Mouse (Mus musculus): ENCODE data around the gene Glrx5. TPM values are rescaled to one million over a fixed set of nuclear protein-coding genes. Genes with fewer than 3 reads are reported as not detected.

Gene Glrx5
- total and polyA plus RNA-seq, 3 experiments = 108 to 291 TPM; not detected in 1

- peaks cover 0 to 25% of the 10 kb centered on the region in 2 experiments; a peak in 2 of 4 replicates for H3K36me3 ChIP-seq (ENCODE audit: control insufficient read depth in 1 of 2, insufficient read depth in 2 of 2, low read length in 2 of 2)
- no peaks in the 10 kb centered on the region for H3K9me3 ChIP-seq (replicated peaks; ENCODE audit: insufficient read depth, low read length)
- peaks cover 14% of the 10 kb centered on the region; the same call in 1 of the 2 replicates for H3K79me2 ChIP-seq (ENCODE audit: control insufficient read depth, insufficient read depth, low read length, poor library complexity)
- H3K9ac ChIP-seq (ENCODE audit: control insufficient read depth, low read depth, low read length, poor library complexity, severe bottlenecking) = no peak overlapping the region
- H3K4me3 ChIP-seq (ENCODE audit: control insufficient read depth in 1 of 2, insufficient read depth in 1 of 2, low read depth in 2 of 2, low read length in 2 of 2) = no peak overlapping the region
- H3K27ac ChIP-seq (ENCODE audit: control insufficient read depth, low read depth, low read length) = peak overlapping the region; percentile 4; the same call in 1 of the 2 replicates
- DNase-seq (ENCODE audit: low read depth, low spot score) = no peak
- TF ChIP-seq CHD1 (IDR thresholded peaks at IDR 0.05; ENCODE audit: low read depth, low read length) (no peak), SIN3A (IDR thresholded peaks at IDR 0.05; ENCODE audit: low read length) (0 out of 2 replicates have a peak, but pooled peaks have one; percentile 2), CTCF (IDR thresholded peaks at IDR 0.05 in 2 of 3, conservative IDR thresholded peaks at IDR 0.05 in 1 of 3; ENCODE audit: control insufficient read depth in 1 of 3, insufficient read depth in 1 of 3, low read depth in 2 of 3, low read length in 3 of 3, poor library complexity in 1 of 3, severe bottlenecking in 1 of 3) (no peak), TCF12 (IDR thresholded peaks at IDR 0.05; ENCODE audit: low read depth, low read length) (no peak), USF2 (IDR thresholded peaks at IDR 0.05; ENCODE audit: borderline replicate concordance in 1 of 2, insufficient read depth in 1 of 2, low read depth in 1 of 2, low read length in 2 of 2) (no peak), GATA1 (IDR thresholded peaks at IDR 0.05; ENCODE audit: low read depth, low read length) (peak; percentile 44; the same call in 1 of the 2 replicates), USF1 (IDR thresholded peaks at IDR 0.05; ENCODE audit: low read depth, low read length) (no peak), EP300 (IDR thresholded peaks at IDR 0.05; ENCODE audit: low read depth in 1 of 2, low read length in 2 of 2) (peak in 1 of 2 experiments; percentile 47; a peak in 2 of 4 replicates)
- H3K27me3 ChIP-seq (ENCODE audit: control insufficient read depth in 1 of 2, insufficient read depth in 2 of 2, low read length in 2 of 2) = no peaks in the 10 kb centered on the region
- peaks cover 9 to 37% of the 10 kb centered on the region in 2 experiments for H3K4me1 ChIP-seq (ENCODE audit: control insufficient read depth in 1 of 2, insufficient read depth in 2 of 2, low read length in 2 of 2)
Measured at GRCm38 (mm10) chr12:105002340-105003132, 30.0 kb upstream of the Glrx5 start.

- peaks cover 0 to 26% of the 10 kb centered on the region in 2 experiments; a peak in 2 of 4 replicates for H3K36me3 ChIP-seq (ENCODE audit: control insufficient read depth in 1 of 2, insufficient read depth in 2 of 2, low read length in 2 of 2)
- no peak overlapping the region for H3K9ac ChIP-seq (ENCODE audit: control insufficient read depth, low read depth, low read length, poor library complexity, severe bottlenecking)
- H3K27me3 ChIP-seq (ENCODE audit: control insufficient read depth in 1 of 2, insufficient read depth in 2 of 2, low read length in 2 of 2) = no peaks in the 10 kb centered on the region
- no peaks in the 10 kb centered on the region for H3K9me3 ChIP-seq (replicated peaks; ENCODE audit: insufficient read depth, low read length)
- DNase-seq (ENCODE audit: low read depth, low spot score) = no peak
- H3K4me3 ChIP-seq (ENCODE audit: control insufficient read depth in 1 of 2, insufficient read depth in 1 of 2, low read depth in 2 of 2, low read length in 2 of 2) = no peak overlapping the region
- H3K4me1 ChIP-seq (ENCODE audit: control insufficient read depth in 1 of 2, insufficient read depth in 2 of 2, low read length in 2 of 2) = peaks cover 9 to 39% of the 10 kb centered on the region in 2 experiments
- peaks cover 20% of the 10 kb centered on the region; the same call in 1 of the 2 replicates for H3K79me2 ChIP-seq (ENCODE audit: control insufficient read depth, insufficient read depth, low read length, poor library complexity)
- no peak overlapping the region for H3K27ac ChIP-seq (ENCODE audit: control insufficient read depth, low read depth, low read length)
- no peak for TF ChIP-seq ZKSCAN1 (IDR thresholded peaks at IDR 0.05; ENCODE audit: low read depth, low read length)
Measured at GRCm38 (mm10) chr12:105003158-105003557, 29.3 kb upstream of the Glrx5 start.

- H3K4me3 ChIP-seq (ENCODE audit: control insufficient read depth in 1 of 2, insufficient read depth in 1 of 2, low read depth in 2 of 2, low read length in 2 of 2) = no peak overlapping the region
- peaks cover 9 to 43% of the 10 kb centered on the region in 2 experiments for H3K4me1 ChIP-seq (ENCODE audit: control insufficient read depth in 1 of 2, insufficient read depth in 2 of 2, low read length in 2 of 2)
- H3K27ac ChIP-seq (ENCODE audit: control insufficient read depth, low read depth, low read length) = no peak overlapping the region
- no peak for DNase-seq (ENCODE audit: low read depth, low spot score)
- no peaks in the 10 kb centered on the region for H3K9me3 ChIP-seq (replicated peaks; ENCODE audit: insufficient read depth, low read length)
- no peaks in the 10 kb centered on the region for H3K27me3 ChIP-seq (ENCODE audit: control insufficient read depth in 1 of 2, insufficient read depth in 2 of 2, low read length in 2 of 2)
- no peak overlapping the region for H3K9ac ChIP-seq (ENCODE audit: control insufficient read depth, low read depth, low read length, poor library complexity, severe bottlenecking)
- peaks cover 23% of the 10 kb centered on the region for H3K79me2 ChIP-seq (ENCODE audit: control insufficient read depth, insufficient read depth, low read length, poor library complexity)
- TF ChIP-seq TBP (IDR thresholded peaks at IDR 0.05; ENCODE audit: low read depth, low read length) = no peak
- H3K36me3 ChIP-seq (ENCODE audit: control insufficient read depth in 1 of 2, insufficient read depth in 2 of 2, low read length in 2 of 2) = peaks cover 0 to 30% of the 10 kb centered on the region in 2 experiments; a peak in 2 of 4 replicates
Measured at GRCm38 (mm10) chr12:105003715-105004114, 28.8 kb upstream of the Glrx5 start.
